Mouse (Mus musculus) lung, embryonic 16.5 days (tissue): ENCODE measurements around the gene Ttc12. TPM values are rescaled to one million over a fixed set of nuclear protein-coding genes. Genes with fewer than 3 reads are reported as not detected.

Experiments used
- ATAC-seq: fragments of 200-750 bp; cut with Nextera tagmentation; 2 replicates; pipeline ENCODE4 v1.8.0; 2017; ENCODE audit warnings: low read depth, mild to moderate bottlenecking, moderate library complexity
- H3K27ac ChIP-seq: fragments of 300-500 bp; sonication (generic); 2 replicates; pipeline ENCODE4 v1.5.1; 2014; ENCODE audit warnings: mild to moderate bottlenecking, control low read depth, low read length
- H3K27me3 ChIP-seq: fragments of 300-500 bp; sonication (generic); 2 replicates; pipeline ENCODE4 v1.6.1; 2014; ENCODE audit warnings: low read depth, low read length, mixed read lengths; ENCODE audit not compliant: control insufficient read depth, insufficient read depth
- H3K36me3 ChIP-seq: fragments of 300-500 bp; sonication (generic); 2 replicates; pipeline ENCODE4 v1.6.1; 2014; ENCODE audit warnings: low read length; ENCODE audit not compliant: control insufficient read depth, insufficient read depth
- H3K4me1 ChIP-seq: fragments of 300-500 bp; sonication (generic); replicated peaks from 2 replicates; pipeline ENCODE4 v1.6.1; 2014; ENCODE audit warnings: low read length, mixed read lengths; ENCODE audit not compliant: control insufficient read depth, insufficient read depth
- H3K4me2 ChIP-seq: fragments of 300-500 bp; sonication (generic); 2 replicates; pipeline ENCODE4 v1.6.1; 2014; ENCODE audit warnings: low read depth, low read length, control low read depth
- H3K4me3 ChIP-seq: fragments of 300-500 bp; sonication (generic); 2 replicates; pipeline ENCODE4 v1.5.1; 2014; ENCODE audit warnings: mild to moderate bottlenecking, low read length, control low read depth
- H3K9ac ChIP-seq: fragments of 300-500 bp; sonication (generic); 2 replicates; pipeline ENCODE4 v1.6.1; 2014; ENCODE audit warnings: low read length, control low read depth
- H3K9me3 ChIP-seq: fragments of 300-500 bp; sonication (generic); 2 replicates; pipeline ENCODE4 v1.6.1; 2016; ENCODE audit warnings: low read length; ENCODE audit not compliant: control insufficient read depth
- WGBS: fragments of 180-500 bp; shearing (Covaris S2); extraction: QIAGEN DNeasy Blood & Tissue Kit; methylation state at CpG from one replicate; pipeline ENCODE4 v1.1.7; 2014; 5-methylcytosine and 5-hydroxymethylcytosine counted together
- polyA plus RNA-seq: library from polyadenylated mRNA; unstranded; fragments of >200 nt; fragmentation: Nextera tagmentation; extraction: Ambion mirVana; gene quantifications from 2 replicates; pipeline ENCODE4 v1.2.1, GENCODE M21; 2015

Gene Ttc12
- polyA plus RNA-seq, 1 experiment from 2014 or later, result 4.3 TPM

- H3K9me3 ChIP-seq, result no peaks in the 10 kb centered on the region
- H3K9ac ChIP-seq, result no peak overlapping the region
- ATAC-seq, result no peak
- H3K36me3 ChIP-seq, result no peaks in the 10 kb centered on the region
- no peak overlapping the region for H3K4me2 ChIP-seq
- no peak overlapping the region for H3K4me3 ChIP-seq
- no peak overlapping the region for H3K27ac ChIP-seq
- H3K4me1 ChIP-seq, result no peaks in the 10 kb centered on the region
- no peaks in the 10 kb centered on the region for H3K27me3 ChIP-seq
- 83% methylated on average over 5 of the region's 5 CpGs for WGBS
Observed at GRCm38 (mm10) chr9:49528026-49528425, 42.0 kb upstream of the Ttc12 start.

GRCm38 (mm10) chr9:49527340-49527739 is 41.3 kb upstream of the Ttc12 start:
- H3K9ac ChIP-seq, result no peak overlapping the region
- no peaks in the 10 kb centered on the region for H3K9me3 ChIP-seq
- H3K4me1 ChIP-seq, result no peaks in the 10 kb centered on the region
- ATAC-seq, result no peak
- H3K36me3 ChIP-seq, result no peaks in the 10 kb centered on the region
- H3K27ac ChIP-seq, result no peak overlapping the region
- no peaks in the 10 kb centered on the region for H3K27me3 ChIP-seq
- WGBS, result 74% methylated on average over 8 of the region's 8 CpGs
- no peak overlapping the region for H3K4me2 ChIP-seq
- H3K4me3 ChIP-seq, result no peak overlapping the region

GRCm38 (mm10) chr9:49524721-49525120 is 38.7 kb upstream of the Ttc12 start:
- Histone ChIP-seq H3K9ac (no peak overlapping the region), H3K4me2 (no peak overlapping the region), H3K27ac (no peak overlapping the region), H3K36me3 (no peaks in the 10 kb centered on the region), H3K4me1 (no peaks in the 10 kb centered on the region), H3K9me3 (no peaks in the 10 kb centered on the region), H3K27me3 (no peaks in the 10 kb centered on the region), H3K4me3 (no peak overlapping the region)
- no peak for ATAC-seq
- WGBS, result 80% methylated on average over 9 of the region's 9 CpGs

GRCm38 (mm10) chr9:49523881-49524280 is 37.9 kb upstream of the Ttc12 start:
- Histone ChIP-seq H3K4me3 (no peak overlapping the region), H3K4me2 (no peak overlapping the region), H3K27ac (no peak overlapping the region), H3K9me3 (no peaks in the 10 kb centered on the region), H3K4me1 (no peaks in the 10 kb centered on the region), H3K9ac (no peak overlapping the region), H3K36me3 (no peaks in the 10 kb centered on the region), H3K27me3 (no peaks in the 10 kb centered on the region)
- WGBS, result 88% methylated on average over 9 of the region's 9 CpGs
- no peak for ATAC-seq

- Histone ChIP-seq H3K4me1 (no peaks in the 10 kb centered on the region), H3K36me3 (no peaks in the 10 kb centered on the region), H3K27me3 (no peaks in the 10 kb centered on the region), H3K9me3 (no peaks in the 10 kb centered on the region), H3K27ac (no peak overlapping the region), H3K9ac (no peak overlapping the region), H3K4me3 (no peak overlapping the region), H3K4me2 (no peak overlapping the region)
- WGBS, result 73% methylated on average over 2 of the region's 2 CpGs
- ATAC-seq, result no peak
Observed at GRCm38 (mm10) chr9:49514306-49514705, 28.3 kb upstream of the Ttc12 start.

GRCm38 (mm10) chr9:49510666-49511065 is 24.6 kb upstream of the Ttc12 start:
- Histone ChIP-seq H3K4me3 (no peak overlapping the region), H3K27me3 (no peaks in the 10 kb centered on the region), H3K36me3 (no peaks in the 10 kb centered on the region), H3K4me2 (no peak overlapping the region), H3K27ac (no peak overlapping the region), H3K9me3 (no peaks in the 10 kb centered on the region), H3K4me1 (no peaks in the 10 kb centered on the region), H3K9ac (no peak overlapping the region)
- no peak for ATAC-seq
- 84% methylated on average over 4 of the region's 4 CpGs for WGBS

GRCm38 (mm10) chr9:49509628-49510027 is 23.6 kb upstream of the Ttc12 start:
- no peaks in the 10 kb centered on the region for H3K27me3 ChIP-seq
- no peak for ATAC-seq
- no peak overlapping the region for H3K9ac ChIP-seq
- 88% methylated on average over 8 of the region's 8 CpGs for WGBS
- H3K27ac ChIP-seq, result no peak overlapping the region
- no peak overlapping the region for H3K4me2 ChIP-seq
- no peaks in the 10 kb centered on the region for H3K4me1 ChIP-seq
- H3K4me3 ChIP-seq, result no peak overlapping the region
- H3K36me3 ChIP-seq, result no peaks in the 10 kb centered on the region
- no peaks in the 10 kb centered on the region for H3K9me3 ChIP-seq

GRCm38 (mm10) chr9:49509094-49509493 is 23.1 kb upstream of the Ttc12 start:
- Histone ChIP-seq H3K9me3 (no peaks in the 10 kb centered on the region), H3K27ac (no peak overlapping the region), H3K9ac (no peak overlapping the region), H3K4me1 (no peaks in the 10 kb centered on the region), H3K36me3 (no peaks in the 10 kb centered on the region), H3K27me3 (no peaks in the 10 kb centered on the region), H3K4me3 (no peak overlapping the region), H3K4me2 (no peak overlapping the region)
- 90% methylated on average over 3 of the region's 3 CpGs for WGBS
- no peak for ATAC-seq

GRCm38 (mm10) chr9:49507829-49508585 is 22.0 kb upstream of the Ttc12 start:
- Histone ChIP-seq H3K36me3 (no peaks in the 10 kb centered on the region), H3K4me3 (no peak overlapping the region), H3K9me3 (no peaks in the 10 kb centered on the region), H3K27me3 (no peaks in the 10 kb centered on the region), H3K9ac (no peak overlapping the region), H3K27ac (no peak overlapping the region), H3K4me2 (no peak overlapping the region), H3K4me1 (no peaks in the 10 kb centered on the region)
- no peak for ATAC-seq
- WGBS, result 78% methylated on average over 9 of the region's 9 CpGs

GRCm38 (mm10) chr9:49504658-49505057 is 18.6 kb upstream of the Ttc12 start:
- no peak overlapping the region for H3K9ac ChIP-seq
- H3K27me3 ChIP-seq, result no peaks in the 10 kb centered on the region
- no peak for ATAC-seq
- no peak overlapping the region for H3K27ac ChIP-seq
- no peak overlapping the region for H3K4me2 ChIP-seq
- no peaks in the 10 kb centered on the region for H3K4me1 ChIP-seq
- 56% methylated on average over 5 of the region's 5 CpGs for WGBS
- H3K36me3 ChIP-seq, result no peaks in the 10 kb centered on the region
- no peaks in the 10 kb centered on the region for H3K9me3 ChIP-seq
- no peak overlapping the region for H3K4me3 ChIP-seq
